Mouse (Mus musculus) yolk sac, embryonic 10.5 days (tissue): ENCODE results near the gene Dcun1d4.
"Not testable (repeated sequence)": the region's sequence is repeated elsewhere in the genome, so short reads cannot be mapped to it uniquely, and the experiment has no call there.

ENCODE experiments used
- DNase-seq: peaks from one replicate; pipeline ENCODE4 v3.0.0-alpha.2; 2017; ENCODE audit warnings: low spot score

The Dcun1d4 gene

GRCm38 (mm10) chr5:73480700-73481099 lies at the start of gene Dcun1d4:
Gene Dcun1d4, plus strand, starts transcription at chr5:73481000.
- no peak for DNase-seq

- peak; percentile 27 for DNase-seq
Observed at GRCm38 (mm10) chr5:73431581-73431980, 49.2 kb upstream of the Dcun1d4 start.

GRCm38 (mm10) chr5:73432805-73433204 lies 48.0 kb upstream of the Dcun1d4 start:
- no peak for DNase-seq

DNA sequence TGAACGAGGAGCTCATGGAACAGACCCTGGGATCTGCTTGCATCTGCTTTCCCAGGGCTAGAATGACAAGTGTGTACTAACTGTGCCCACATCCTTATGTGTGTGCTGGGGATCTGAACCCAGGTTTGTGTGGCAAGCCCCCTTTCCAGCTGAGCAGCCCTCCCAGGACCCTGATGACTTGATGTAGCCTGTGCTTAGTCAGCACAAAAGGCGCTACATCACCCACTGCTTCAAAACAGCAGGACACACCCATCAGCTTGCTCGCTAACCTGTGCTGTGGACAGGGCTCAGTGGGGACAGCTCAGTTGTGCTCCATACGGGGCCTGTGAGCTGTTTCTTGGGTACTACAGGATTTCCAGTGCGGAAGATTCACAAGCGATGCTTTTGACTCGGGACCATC lies 46.0 kb upstream of the Dcun1d4 start:
- DNase-seq = no peak

- no peak for DNase-seq
Observed at GRCm38 (mm10) chr5:73442176-73442575, 38.6 kb upstream of the Dcun1d4 start.

DNA sequence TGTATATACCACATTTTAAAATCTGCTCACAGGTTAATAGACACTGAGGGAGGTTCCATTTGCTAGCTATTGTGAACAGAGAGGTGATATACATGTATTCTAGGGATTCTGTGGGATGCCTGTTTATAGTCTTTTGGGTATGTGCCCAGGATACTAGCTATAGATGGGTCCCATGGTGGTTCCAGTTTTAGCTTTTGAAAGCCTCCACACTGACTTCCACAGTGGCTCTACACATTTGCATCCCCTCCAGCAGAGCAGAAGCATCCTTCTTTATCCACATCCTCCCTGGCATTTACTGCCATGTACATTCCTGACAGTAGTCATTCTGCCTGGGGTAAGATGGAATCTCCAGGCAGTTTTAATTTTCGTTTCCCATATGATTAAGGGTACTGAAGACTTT lies 30.5 kb upstream of the Dcun1d4 start:
- no peak for DNase-seq

- DNase-seq = no peak
Observed at GRCm38 (mm10) chr5:73454502-73455306, 26.1 kb upstream of the Dcun1d4 start.

- DNase-seq = no peak
Observed at GRCm38 (mm10) chr5:73455307-73455687, 25.5 kb upstream of the Dcun1d4 start.

DNA sequence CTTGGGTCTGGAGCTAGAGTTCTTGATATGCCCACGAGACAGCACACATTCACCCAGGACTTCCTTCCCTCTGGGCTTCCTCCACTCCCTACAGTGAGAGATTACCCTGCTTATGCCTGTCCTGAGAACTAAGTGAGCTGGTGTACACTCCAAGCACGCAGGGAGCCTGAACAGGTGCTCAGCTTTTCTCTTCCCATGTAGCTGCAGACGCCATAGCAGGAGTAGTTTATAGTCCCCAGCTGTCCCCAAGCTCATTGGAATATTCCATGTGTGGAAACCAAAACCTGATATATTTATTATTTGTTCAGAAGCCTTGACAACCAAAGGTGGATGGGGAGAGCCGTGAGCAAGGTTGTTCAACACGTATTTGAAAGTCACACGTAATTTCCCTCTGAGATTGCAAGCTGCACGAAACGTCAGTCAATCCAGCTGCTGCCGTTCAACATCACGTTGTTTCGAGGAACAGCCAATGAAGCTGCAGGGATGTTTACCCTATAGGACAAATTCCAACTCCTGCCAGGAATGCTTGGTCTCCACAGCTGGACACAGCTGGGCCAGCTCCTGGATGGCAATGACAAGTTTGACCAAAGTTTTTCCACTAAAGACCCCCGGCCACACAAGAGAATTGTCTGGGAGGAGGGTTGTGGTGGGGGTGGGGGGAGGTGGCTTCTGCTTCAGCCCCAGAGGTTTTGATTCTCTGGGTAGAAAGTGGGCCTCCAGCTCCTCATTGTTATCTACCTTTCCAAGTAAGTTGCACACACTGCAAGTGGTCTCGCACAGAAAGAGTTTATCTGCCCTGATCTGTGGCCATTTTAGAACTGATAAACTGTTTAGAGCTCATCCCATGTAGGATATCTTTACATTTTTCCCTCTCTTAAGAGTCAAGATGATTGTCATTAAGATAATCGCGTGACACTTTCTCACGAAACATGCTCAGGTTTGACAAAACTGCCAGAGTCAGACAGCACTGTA lies 12.1 kb upstream of the Dcun1d4 start:
- no peak for DNase-seq

GRCm38 (mm10) chr5:73474412-73475405 lies 6.1 kb upstream of the Dcun1d4 start:
- no peak for DNase-seq

- no peak for DNase-seq
Observed at GRCm38 (mm10) chr5:73481401-73481800, 601 bp downstream of the Dcun1d4 start.

- DNase-seq = not testable (repeated sequence)
Observed at GRCm38 (mm10) chr5:73482381-73482780, 1.6 kb downstream of the Dcun1d4 start.

DNA sequence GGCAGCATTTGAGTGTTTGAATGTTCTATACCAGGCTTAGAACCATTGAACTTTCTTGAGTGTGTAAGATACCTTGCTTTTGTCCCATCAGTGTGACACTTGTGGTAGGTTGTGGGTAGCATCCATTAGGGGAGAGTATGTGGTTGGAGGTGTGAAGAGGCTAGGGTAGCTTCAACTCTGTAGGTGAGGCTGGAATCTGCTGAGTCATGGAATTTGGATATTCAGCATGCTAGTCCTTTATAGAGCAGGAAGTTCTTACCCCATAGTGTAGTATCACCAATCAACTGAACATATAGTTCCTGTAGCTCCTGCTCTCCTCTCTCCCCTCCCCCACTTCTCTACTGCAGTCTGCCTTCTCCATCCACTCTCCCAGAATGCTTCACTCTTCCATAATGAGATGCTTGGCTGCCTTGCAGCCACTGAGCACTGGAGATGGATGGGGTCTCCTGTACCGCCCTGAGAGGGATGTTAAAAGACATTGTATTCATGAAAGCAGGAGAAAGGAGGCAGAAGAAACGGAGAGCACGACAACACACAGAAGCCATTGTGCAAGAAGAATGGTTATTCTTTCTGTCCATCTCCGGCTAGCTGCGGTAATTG lies 3.3 kb downstream of the Dcun1d4 start:
- DNase-seq = no peak

- no peak for DNase-seq
Observed at GRCm38 (mm10) chr5:73486451-73486850, 5.7 kb downstream of the Dcun1d4 start.

DNA sequence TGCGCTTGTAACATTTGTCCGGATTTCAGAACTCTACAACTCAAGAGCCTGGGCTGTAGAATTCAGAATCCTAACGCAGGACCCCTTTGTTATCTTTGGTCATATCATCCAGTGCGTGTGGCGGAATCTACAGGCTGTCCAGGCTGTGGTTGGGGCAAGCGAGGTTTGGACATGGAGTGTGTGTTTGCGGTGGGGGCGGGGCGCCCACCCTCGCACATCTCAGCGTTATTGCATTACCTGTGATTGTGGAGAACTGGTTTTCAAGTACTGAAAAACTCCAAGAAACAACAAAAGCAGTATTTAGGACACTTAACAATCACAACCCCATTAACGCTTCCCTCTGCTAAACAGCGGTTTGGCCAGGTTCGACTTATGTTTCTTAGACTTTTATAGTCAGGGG lies 9.1 kb downstream of the Dcun1d4 start:
- DNase-seq = no peak

DNA sequence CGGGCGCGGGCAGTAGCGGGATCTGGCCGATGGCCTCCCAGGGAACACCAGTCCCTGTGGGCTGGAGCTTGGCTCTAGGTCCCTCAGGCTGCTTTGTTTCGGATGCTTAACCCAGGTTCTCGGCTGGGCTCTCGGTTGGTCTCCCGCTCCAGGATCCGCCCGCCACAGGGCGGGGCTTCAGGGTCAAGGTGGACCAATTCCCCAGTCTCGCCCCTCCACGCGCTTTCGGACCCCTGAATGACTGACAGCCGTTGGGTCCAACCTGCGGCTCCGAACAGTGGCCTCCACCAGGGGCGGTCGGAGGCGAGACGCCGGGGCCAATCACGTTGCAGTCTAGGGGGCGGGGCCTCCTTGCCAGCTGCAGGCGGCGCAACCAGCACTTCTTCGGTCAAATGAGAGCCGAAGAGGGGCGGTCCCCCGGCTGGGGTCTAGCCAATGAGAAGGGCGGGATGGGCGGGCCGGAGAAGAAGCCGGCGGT lies 9.8 kb downstream of the Dcun1d4 start:
- peak; percentile 99 for DNase-seq

GRCm38 (mm10) chr5:73491074-73491836 lies 10.5 kb downstream of the Dcun1d4 start:
- peak; percentile 77 for DNase-seq

- DNase-seq = peak; percentile 89
Observed at GRCm38 (mm10) chr5:73491837-73492720, 11.3 kb downstream of the Dcun1d4 start.

DNA sequence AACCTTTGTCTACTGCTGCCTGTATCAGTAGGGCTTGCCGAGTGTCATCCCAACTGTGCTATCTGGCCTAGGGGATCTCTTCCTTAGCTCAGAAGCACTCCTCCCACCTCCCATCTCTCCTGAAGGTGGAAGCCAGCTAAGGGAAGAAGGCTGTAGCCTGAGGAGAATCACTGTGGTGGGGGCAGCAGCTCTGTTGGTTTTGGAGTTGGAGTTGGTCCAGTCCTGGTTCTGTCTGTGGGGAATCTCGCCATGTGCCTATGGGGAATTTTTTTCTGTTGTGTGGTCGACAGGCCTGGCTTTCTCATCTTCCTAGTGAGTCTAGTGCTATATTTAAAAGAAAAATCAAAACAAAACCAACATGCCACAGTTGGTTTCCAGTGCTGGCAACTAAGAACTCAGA lies 16.6 kb downstream of the Dcun1d4 start:
- DNase-seq = no peak
